Comparison of ENCODE assay signal across 19 mouse cellular contexts in the genomic region with DNA sequence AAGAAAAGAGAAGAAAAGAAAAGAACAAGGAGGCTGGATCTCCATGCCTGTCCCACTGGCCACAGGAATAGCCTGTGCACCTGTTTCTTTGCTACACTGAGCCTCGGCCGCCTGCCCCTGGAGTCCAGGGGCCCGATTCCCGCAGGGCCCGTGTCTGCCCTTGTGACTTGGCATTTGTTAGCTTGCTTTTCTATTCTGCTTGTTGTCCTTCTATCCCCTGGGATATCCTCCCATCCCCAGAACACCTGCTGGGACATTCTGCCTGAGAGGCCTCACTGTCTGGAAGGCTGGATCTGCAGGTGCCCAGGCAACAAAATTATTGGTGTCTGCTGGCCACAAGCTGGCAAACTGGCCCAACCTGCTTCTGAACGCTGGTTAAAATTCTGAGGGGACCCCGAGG. TPM values are rescaled to one million over a fixed set of nuclear protein-coding genes. Genes with fewer than 3 reads are reported as not detected.
DNase-seq lines count a peak whose midpoint lies in the region; ATAC-seq and TF ChIP-seq lines count a peak whose summit lies in the region.
"Had no signal": no experiment of that assay in that cellular context is flagged by ENCODE, and none has a peak within 500 bp of the region (broad histone marks: within the 10 kb centered on the region; RNA-seq: fewer than 3 reads in every experiment).

No protein-coding gene starts in this region.

- H3K4me2 ChIP-seq in neural tube, embryonic 15.5 days = peak overlapping the region; percentile 94; the same call in 1 of the 2 replicates
- H3K4me2 ChIP-seq: embryonic facial prominence, embryonic 13.5 days; hindbrain, embryonic 13.5 days; lung, embryonic 14.5 days; midbrain, embryonic 12.5 days had no signal

- H3K79me2 ChIP-seq in heart, adult 2 months (replicated peaks; ENCODE audit: control insufficient read depth, insufficient read depth, low read length) = peaks cover 2% of the 10 kb centered on the region; the same call in 1 of the 2 replicates
- H3K79me2 ChIP-seq in liver, adult 2 months (ENCODE audit: control insufficient read depth, insufficient read depth, low read length) = no peaks in the 10 kb centered on the region; the same call in 1 of the 2 replicates

- no peak overlapping the region for H3K9ac ChIP-seq in heart, adult 2 months (ENCODE audit: low read depth, low read length)
- no peak overlapping the region; the same call in 1 of the 2 replicates for H3K9ac ChIP-seq in liver, adult 2 months (ENCODE audit: low read depth, low read length)
- H3K9ac ChIP-seq in neural tube, embryonic 15.5 days (replicated peaks) = no peak overlapping the region
- H3K9ac ChIP-seq: embryonic facial prominence, embryonic 13.5 days; hindbrain, embryonic 13.5 days; lung, embryonic 14.5 days; midbrain, embryonic 12.5 days had no signal

- no peak for DNase-seq in heart, adult 2 months
- DNase-seq in heart, postnatal 4 days = no peak
- no peak for DNase-seq in liver, adult 2 months (ENCODE audit: extremely low read depth, low read depth, low spot score)
- no peak for DNase-seq in liver
- DNase-seq in cerebellum, adult 9-11 months = peak; percentile 64
- DNase-seq in lung, postnatal 36 days = no peak
- DNase-seq: adrenal gland, postnatal 25 days; gastrocnemius, postnatal 10 days; kidney, adult 11 months; layer of hippocampus, postnatal 36 days; left cerebral cortex, postnatal 4 days; lung, embryonic 14.5 days; right cerebral cortex, adult 18-20 months had no signal

- peaks cover 27% of the 10 kb centered on the region for H3K4me1 ChIP-seq in heart, adult 2 months (ENCODE audit: control insufficient read depth, insufficient read depth, low read length)
- peaks cover 41% of the 10 kb centered on the region for H3K4me1 ChIP-seq in liver, adult 2 months (ENCODE audit: control insufficient read depth, insufficient read depth, low read length)
- H3K4me1 ChIP-seq in neural tube, embryonic 15.5 days = peaks cover 47% of the 10 kb centered on the region

- intact Hi-C loops in heart, adult 2 months (cut with DNase I) = loop anchor here (5.0 kb wide), 1 partner anchor 84 kb away; no protein-coding TSS in a partner anchor

- no peaks in the 10 kb centered on the region for H3K27me3 ChIP-seq in heart, adult 2 months (ENCODE audit: control insufficient read depth, insufficient read depth, low read length)
- no peaks in the 10 kb centered on the region for H3K27me3 ChIP-seq in liver, adult 2 months (ENCODE audit: control insufficient read depth, insufficient read depth, low read length)
- H3K27me3 ChIP-seq in neural tube, embryonic 15.5 days (replicated peaks) = no peaks in the 10 kb centered on the region; the same call in 1 of the 2 replicates

- H3K9me3 ChIP-seq in neural tube, embryonic 15.5 days (replicated peaks) = no peaks in the 10 kb centered on the region
- H3K9me3 ChIP-seq: embryonic facial prominence, embryonic 13.5 days; forebrain, embryonic 10.5 days; hindbrain, embryonic 13.5 days; midbrain, embryonic 12.5 days had no signal

- TF ChIP-seq CTCF in heart, adult 2 months (IDR thresholded peaks at IDR 0.05) = no peak
- TF ChIP-seq CTCF in liver, adult 2 months (IDR thresholded peaks at IDR 0.05; ENCODE audit: low read depth, low read length) = no peak

- peak overlapping the region; percentile 98 for H3K27ac ChIP-seq in heart, adult 2 months
- peak overlapping the region; percentile 57 for H3K27ac ChIP-seq in liver, adult 2 months (replicated peaks; ENCODE audit: insufficient read depth, low read depth, low read length)
- no peak overlapping the region for H3K27ac ChIP-seq in neural tube, embryonic 15.5 days (replicated peaks)
- H3K27ac ChIP-seq: embryonic facial prominence, embryonic 13.5 days; forebrain, embryonic 10.5 days; hindbrain, embryonic 13.5 days; macrophage; midbrain, embryonic 12.5 days had no signal

- H3K4me3 ChIP-seq in heart, adult 2 months = peak overlapping the region; percentile 18; the same call in 1 of the 2 replicates
- no peak overlapping the region for H3K4me3 ChIP-seq in liver, adult 2 months (ENCODE audit: insufficient read depth, low read depth, low read length)
- H3K4me3 ChIP-seq in neural tube, embryonic 15.5 days (replicated peaks) = no peak overlapping the region
- H3K4me3 ChIP-seq: embryonic facial prominence, embryonic 13.5 days; forebrain, embryonic 10.5 days; hindbrain, embryonic 13.5 days; midbrain, embryonic 12.5 days had no signal

- TF ChIP-seq EP300 in heart, adult 2 months (IDR thresholded peaks at IDR 0.05; ENCODE audit: insufficient read depth, low read depth, low read length) = no peak

- ATAC-seq in neural tube, embryonic 15.5 days (ENCODE audit: low FRiP score) = no peak

- 66% methylated on average over 7 of the region's 7 CpGs for WGBS in heart, adult 2 months
- 61% methylated on average over 7 of the region's 7 CpGs for WGBS in liver, adult 2 months
- WGBS in neural tube, embryonic 15.5 days = 57% methylated on average over 7 of the region's 7 CpGs

- peaks cover 8% of the 10 kb centered on the region for H3K36me3 ChIP-seq in heart, adult 2 months (ENCODE audit: control insufficient read depth, insufficient read depth, low read length)
- peaks cover 7% of the 10 kb centered on the region; the same call in 1 of the 2 replicates for H3K36me3 ChIP-seq in liver, adult 2 months (ENCODE audit: control insufficient read depth, insufficient read depth, low read length)
- no peaks in the 10 kb centered on the region for H3K36me3 ChIP-seq in neural tube, embryonic 15.5 days
- H3K36me3 ChIP-seq: embryonic facial prominence, embryonic 13.5 days; forebrain, embryonic 10.5 days; hindbrain, embryonic 13.5 days; midbrain, embryonic 12.5 days had no signal

- TF ChIP-seq POLR2A in heart, adult 2 months (IDR thresholded peaks at IDR 0.05; ENCODE audit: insufficient read depth, low read depth, low read length) = no peak
- no peak for TF ChIP-seq POLR2A in liver, adult 2 months (IDR thresholded peaks at IDR 0.05; ENCODE audit: extremely low read depth, insufficient read depth, low read length)

RNA-seq across cellular contexts. Expression of a gene that starts 3.8 kb away (rescaled TPM):
- 100 to 1,000 TPM in 1 of 2 experiments, 10 to 100 TPM in 1; 88.7 to 102 TPM for total RNA-seq in heart, adult 2 months (2021)
- polyA plus RNA-seq in heart, adult 2 months (2012; rRNA removed) = 146 and 188 TPM in 2 replicates
- 100 to 1,000 TPM; 132 to 138 TPM for total RNA-seq in heart, postnatal 4 days (2021)
- 56.2 and 81.3 TPM in 2 replicates for total RNA-seq in liver, adult 2 months (2014; rRNA removed)
- 156 and 158 TPM in 2 replicates for polyA plus RNA-seq in liver, adult 2 months (2012; rRNA removed)
- polyA plus RNA-seq in neural tube, embryonic 15.5 days (2015; fragmentation: Nextera tagmentation; extraction: Ambion mirVana) = 72.1 and 74.7 TPM in 2 replicates
